Mouse (Mus musculus) kidney, adult 10 weeks (tissue): ENCODE data around the gene Pla2g4c. TPM values are rescaled to one million over a fixed set of nuclear protein-coding genes. Genes with fewer than 3 reads are reported as not detected.

Source experiments
- polyA plus RNA-seq: library from polyadenylated mRNA; stranded (reverse); fragments of 350-450 nt; fragmentation: Illumina TruSeq; extraction: RNeasy Lipid Tissue Mini Kit (QIAGEN cat#74804); gene quantifications from one replicate; pipeline ENCODE4 v1.2.3, GENCODE M21; 2014; ENCODE audit warnings: low read depth, low replicate concordance

Pla2g4c gene
- polyA plus RNA-seq: 0.20 TPM

DNA sequence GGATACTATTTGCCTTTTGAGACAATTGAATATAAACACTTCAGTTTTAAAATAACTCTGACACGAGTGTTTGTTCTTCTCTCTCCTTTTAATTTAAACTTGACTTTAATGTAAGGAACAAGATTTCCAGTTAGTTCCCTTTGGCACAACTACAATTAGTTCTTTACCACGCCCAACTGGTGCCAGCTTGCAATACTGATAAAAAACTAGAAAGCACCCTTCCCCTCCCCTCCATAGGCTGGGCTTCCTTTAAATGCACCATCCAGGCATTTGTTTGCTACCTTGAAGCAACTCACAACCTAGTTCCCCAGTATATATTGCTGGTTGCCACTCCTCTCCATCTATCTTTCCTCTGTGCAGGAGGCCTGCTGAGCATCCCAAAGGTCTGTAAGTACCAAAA is at the start of gene Pla2g4c:
TSS of gene Pla2g4c (plus strand) at position 340 of the 400 bp plus-strand sequence.

GRCm38 (mm10) chr7:13277081-13277480 is 47.4 kb upstream of the Pla2g4c start, which contains the start of gene Lig1:
Gene Lig1, plus strand, starts transcription at chr7:13277283.

DNA sequence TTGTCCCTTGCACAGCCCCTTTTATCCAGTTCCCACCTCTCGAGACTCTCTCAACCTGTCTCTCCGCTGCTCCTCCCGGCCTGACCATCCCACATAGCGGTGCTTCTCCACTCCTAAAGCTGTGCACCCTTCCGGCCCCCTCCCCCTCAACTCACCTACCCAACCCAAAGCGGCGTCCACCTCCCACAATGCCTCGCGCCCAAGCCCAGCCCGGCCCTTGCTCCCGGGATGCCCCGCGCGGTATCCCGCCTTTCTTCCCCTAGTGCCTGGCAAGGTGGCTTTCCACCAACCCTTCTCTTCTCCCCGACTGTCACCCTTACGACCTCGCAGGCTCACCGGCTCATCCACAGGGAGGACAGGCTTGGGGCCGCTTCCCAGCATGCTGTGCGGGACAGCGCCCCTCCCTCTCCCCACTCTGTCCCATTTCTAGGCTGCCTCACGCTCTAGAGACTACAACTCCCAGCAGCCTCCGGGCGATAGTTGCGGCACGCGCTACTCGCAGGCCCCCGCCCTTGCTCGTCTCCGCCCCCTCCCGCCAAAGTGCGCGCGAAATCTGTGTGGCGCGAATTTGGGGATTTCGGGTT is 46.1 kb upstream of the Pla2g4c start, which contains the start of gene Zswim9:
TSS of gene Zswim9 (minus strand) at position 414 of the 584 bp plus-strand sequence.

DNA sequence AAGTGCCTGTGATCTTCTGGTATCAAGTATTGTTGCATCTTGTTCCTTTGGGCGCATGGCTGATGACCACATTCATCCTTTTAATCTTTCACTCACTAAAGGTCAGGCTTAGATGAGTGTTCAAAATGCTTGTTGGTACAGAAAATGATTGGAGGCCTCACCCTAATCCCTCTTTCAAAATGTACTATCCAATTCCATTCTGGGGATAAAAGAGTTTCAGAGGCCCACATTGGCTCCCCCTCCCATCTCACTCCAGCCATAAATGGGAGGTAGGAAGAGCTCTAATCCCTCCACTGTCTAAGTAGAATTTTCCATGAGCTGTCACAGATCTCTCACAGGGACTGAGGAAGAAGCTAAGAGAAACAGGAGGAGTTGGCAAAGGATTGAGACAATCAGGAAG is 73.4 kb downstream of the Pla2g4c start, which contains the start of gene Cabp5:
TSS of gene Cabp5 (plus strand) at position 301 of the 400 bp plus-strand sequence.

Other genes starting within 250 kb of the Pla2g4c start
- gene Vmn1r85, start 229.5 kb upstream of the Pla2g4c start, polyA plus RNA-seq: not detected
- gene Vmn1r86, start 204.7 kb upstream of the Pla2g4c start, polyA plus RNA-seq: not detected
- not detected for gene Vmn1r87, start 184.5 kb upstream of the Pla2g4c start, polyA plus RNA-seq
- gene Vmn1r88, start 165.1 kb upstream of the Pla2g4c start, polyA plus RNA-seq: not detected
- gene Vmn1r89, start 111.6 kb upstream of the Pla2g4c start, polyA plus RNA-seq: not detected
- gene Lig1, start 47.4 kb upstream of the Pla2g4c start, polyA plus RNA-seq: 2.9 TPM
- gene Zswim9, start 45.9 kb upstream of the Pla2g4c start, polyA plus RNA-seq: 4.9 TPM
- gene Cabp5, start 73.5 kb downstream of the Pla2g4c start, polyA plus RNA-seq: not detected
- gene Bsph1, start 126.2 kb downstream of the Pla2g4c start, polyA plus RNA-seq: not detected
- gene Bsph2, start 246.4 kb downstream of the Pla2g4c start, polyA plus RNA-seq: not detected